Mouse (Mus musculus): Measurements from ENCODE around the gene Frem3. TPM values are rescaled to one million over a fixed set of nuclear protein-coding genes. Genes with fewer than 3 reads are reported as not detected.
"Not testable (repeated sequence)": the region's sequence is repeated elsewhere in the genome, so short reads cannot be mapped to it uniquely, and the experiment has no call there.

Gene Frem3
- total RNA-seq, 2 experiments from 2014 or later = 0.07 to 0.22 TPM

GRCm38 (mm10) chr8:80688141-80688540, 77.3 kb downstream of the Frem3 start:
- intact Hi-C loops (cut with DNase I) = loop anchor here (1.0 to 5.0 kb wide), 3 partner anchors 195 to 956 kb away; partner anchors contain the start of gene Gypa
- DNase-seq = peak; percentile 72 to 81

DNA sequence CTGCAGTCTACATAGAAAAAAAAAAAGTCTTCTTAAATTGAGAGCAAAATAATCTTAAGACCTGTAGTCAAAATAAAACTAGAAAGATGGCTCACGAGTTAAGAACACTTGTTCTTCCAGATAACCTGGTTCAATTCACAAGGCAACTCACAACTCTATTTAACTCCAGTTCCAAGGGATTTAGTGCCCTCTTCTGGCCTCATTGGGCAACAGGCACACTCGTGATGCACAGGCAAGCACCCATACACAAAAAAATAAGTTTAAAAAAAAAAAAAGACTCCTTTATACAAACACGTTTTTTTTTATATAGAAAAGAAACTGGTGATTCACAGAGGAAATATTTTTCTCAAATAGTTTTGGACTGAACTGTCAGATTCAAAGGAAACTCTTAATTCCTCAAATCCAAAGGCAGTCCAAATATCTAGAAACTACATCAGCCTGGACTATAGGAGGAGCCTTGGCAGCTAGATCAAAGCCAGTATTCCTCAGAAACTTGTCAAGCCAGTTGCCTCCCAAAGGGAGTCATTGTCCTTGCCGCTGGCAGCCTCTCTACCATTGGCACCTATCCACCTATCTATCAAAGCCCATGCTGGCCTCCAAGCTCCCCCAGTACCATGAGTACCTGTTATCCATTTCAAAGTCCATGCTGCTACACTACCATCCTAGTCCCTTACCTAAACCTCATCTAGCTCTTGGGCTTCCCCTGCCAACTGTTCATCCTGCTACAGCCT, 100.0 kb downstream of the Frem3 start:
- DNase-seq = no peak
- intact Hi-C loops (cut with DNase I) = no loop called here

- no peak for DNase-seq
- intact Hi-C loops (cut with DNase I) = no loop called here
These were observed 103.6 kb downstream of the Frem3 start for GRCm38 (mm10) chr8:80714461-80714860.

- intact Hi-C loops (cut with DNase I) = no loop called here
- DNase-seq = no peak
These were observed 121.4 kb downstream of the Frem3 start for GRCm38 (mm10) chr8:80732326-80732725.

DNA sequence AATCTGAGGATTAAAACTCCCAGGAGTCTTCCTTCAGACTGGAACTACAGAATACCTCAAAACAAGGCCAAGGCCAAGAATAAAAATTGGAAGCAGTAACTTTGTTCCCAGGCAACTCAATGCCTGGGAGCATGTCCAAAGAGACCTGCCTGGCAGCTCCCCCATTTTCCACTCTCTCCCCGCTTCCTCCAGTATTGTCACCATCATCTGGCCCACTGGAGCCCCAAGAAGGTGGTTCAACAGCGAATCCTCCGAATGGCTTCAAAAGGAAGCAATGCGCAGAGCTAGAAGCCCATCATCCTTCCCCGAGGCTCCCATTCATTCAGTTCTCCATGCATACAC, 127.1 kb downstream of the Frem3 start:
- intact Hi-C loops (cut with DNase I) = no loop called here
- peak; percentile 42 to 50 for DNase-seq

DNA sequence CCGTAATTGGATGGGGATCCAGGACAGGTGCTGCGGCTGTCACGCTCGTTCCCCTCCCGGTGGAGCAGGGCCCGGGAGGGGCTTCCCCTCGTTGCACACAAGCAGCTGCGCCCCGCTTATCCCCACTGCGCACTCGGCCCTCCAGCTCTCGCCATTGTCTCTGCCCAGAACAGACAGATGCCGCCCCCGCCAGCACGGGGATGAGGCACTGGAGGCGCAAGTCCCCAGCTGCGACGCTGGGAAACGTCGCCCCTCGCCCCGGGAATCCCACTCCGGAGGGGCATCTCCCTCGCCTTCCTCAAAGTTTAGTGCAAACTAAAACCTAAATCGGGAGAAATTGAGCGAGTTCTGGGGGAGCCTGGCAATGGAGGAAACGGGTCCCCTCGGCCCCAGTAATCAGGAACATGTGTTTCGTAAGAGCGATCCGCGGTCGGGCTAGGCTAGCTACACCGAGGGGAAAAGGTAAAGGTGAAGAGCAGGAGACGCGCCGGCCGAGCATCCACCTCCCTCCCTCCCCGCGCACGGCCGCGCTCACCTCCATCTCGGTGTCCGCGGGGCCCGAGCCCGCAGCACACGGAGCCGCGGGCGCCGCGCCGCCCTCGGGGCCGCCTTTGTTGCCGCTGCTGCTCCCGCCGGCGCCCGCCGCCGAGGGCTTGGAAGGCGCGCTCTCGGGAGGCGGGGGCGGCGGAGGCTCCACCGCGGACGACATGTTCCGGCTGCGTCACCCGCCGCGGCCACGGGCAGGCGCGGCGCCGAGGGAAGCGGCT, 127.7 kb downstream of the Frem3 start:
- intact Hi-C loops (cut with DNase I) = no loop called here
- DNase-seq = peak; percentile 52 to 58

GRCm38 (mm10) chr8:80739155-80739924, 128.5 kb downstream of the Frem3 start, which contains the start of gene Smarca5:
Gene Smarca5 (minus strand): TSS chr8:80739497.
- DNase-seq = peak; percentile 96 to 97
- intact Hi-C loops (cut with DNase I) = not testable (repeated sequence)

DNA sequence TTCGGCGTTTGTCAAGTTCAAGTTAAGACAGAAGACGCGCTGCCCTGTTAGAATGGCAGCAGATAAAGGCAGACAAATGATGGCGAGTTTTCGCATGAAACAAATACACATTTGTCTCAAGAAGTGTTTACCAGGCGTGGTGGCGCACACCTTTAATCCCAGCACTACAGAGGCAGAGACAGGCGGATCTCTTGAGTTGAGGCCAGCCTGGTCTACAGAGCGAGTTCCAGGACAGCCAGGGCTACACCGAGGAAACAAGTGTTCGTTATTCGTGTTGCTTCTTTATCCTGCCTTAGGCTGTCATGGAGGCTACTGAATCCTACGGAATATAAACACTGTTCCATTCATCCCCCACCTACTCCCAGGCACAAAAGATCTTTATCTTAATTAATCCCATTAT, 129.1 kb downstream of the Frem3 start:
- DNase-seq = no peak
- intact Hi-C loops (cut with DNase I) = no loop called here

Other genes with a start within 250 kb of the Frem3 start
- gene Gypa, start 117.3 kb upstream of the Frem3 start, total RNA-seq (2021) = 1 to 10 TPM; 1.0 to 1.6 TPM
- gene Smarca5, start 128.4 kb downstream of the Frem3 start, total RNA-seq (2021) = 10 to 100 TPM; 40.4 to 44.6 TPM